Mouse (Mus musculus): ENCODE data around the gene Trpm3.

DNA sequence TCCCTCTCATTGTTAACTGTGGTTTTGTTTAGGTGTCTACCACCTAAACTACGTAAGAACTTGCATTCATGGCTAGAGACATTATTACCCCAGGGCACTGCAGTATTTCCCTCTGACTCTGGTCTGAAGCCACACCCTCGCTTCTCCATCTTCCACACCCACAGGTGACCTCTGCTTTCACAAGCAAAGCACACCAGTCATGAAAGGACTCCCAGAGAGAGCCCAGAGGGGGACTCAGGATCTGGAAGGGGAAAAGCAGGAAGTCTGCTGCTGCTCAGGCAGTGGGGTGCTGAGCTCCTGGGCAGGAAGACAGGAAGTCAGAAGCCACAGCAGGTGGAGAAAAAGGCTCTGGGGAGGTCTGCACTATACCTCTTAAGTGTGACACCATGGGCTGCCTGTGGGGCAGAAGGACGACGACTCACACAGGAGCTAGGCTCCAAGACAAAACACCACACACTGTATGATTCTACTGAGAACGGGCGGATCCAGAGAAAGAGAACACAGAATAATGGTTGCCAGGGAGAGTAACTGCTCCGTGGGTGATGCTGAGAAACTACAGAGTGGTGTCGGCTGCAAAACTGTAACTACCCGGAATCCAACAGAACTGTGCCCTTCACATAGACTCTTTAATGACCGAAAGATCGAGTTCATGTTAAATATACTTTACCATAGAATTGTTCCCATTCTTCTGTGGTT, 898.1 kb downstream of the Trpm3 start:
- TF ChIP-seq CTCF (IDR thresholded peaks at IDR 0.05): no peak
- TF ChIP-seq EP300 (IDR thresholded peaks at IDR 0.05): no peak

All from lung, postnatal 0 days (tissue).